ENCODE assay signal across 24 mouse cellular contexts in genomic region chr5:115142166-115142697, GRCm38 (mm10). TPM values are rescaled to one million over a fixed set of nuclear protein-coding genes. Genes with fewer than 3 reads are reported as not detected.
DNase-seq lines count a peak whose midpoint lies in the region; TF ChIP-seq lines count a peak whose summit lies in the region.
"Had no signal": no experiment of that assay in that cellular context is flagged by ENCODE, and none has a peak within 500 bp of the region (broad histone marks: within the 10 kb centered on the region; RNA-seq: fewer than 3 reads in every experiment).

No protein-coding gene starts in this region.

- H3K9ac ChIP-seq in ES-Bruce4 (ENCODE audit: low read depth, poor library complexity, severe bottlenecking), result no peak overlapping the region
- no peak overlapping the region for H3K9ac ChIP-seq in ES-E14 (ENCODE audit: insufficient read depth, low read depth, low read length, poor library complexity, severe bottlenecking)
- H3K9ac ChIP-seq: embryonic facial prominence, embryonic 12.5 days; forebrain, embryonic 13.5 days; forebrain, embryonic 15.5 days; forebrain, postnatal 0 days had no signal

- H3K4me3 ChIP-seq in gastrocnemius, adult 2 months, result peak overlapping the region; percentile 71; the same call in 1 of the 2 replicates
- H3K4me3 ChIP-seq in ES-Bruce4 (ENCODE audit: low read depth, low read length) (no peak overlapping the region), ES-E14 (ENCODE audit: insufficient read depth in 1 of 2, low read depth in 1 of 2, low read length in 2 of 2, poor library complexity in 1 of 2, severe bottlenecking in 1 of 2) (no peak overlapping the region)
- H3K4me3 ChIP-seq: embryonic facial prominence, embryonic 10.5 days; embryonic facial prominence, embryonic 12.5 days; forebrain, embryonic 13.5 days; forebrain, embryonic 15.5 days had no signal

- no peaks in the 10 kb centered on the region for H3K27me3 ChIP-seq in ES-Bruce4 (ENCODE audit: control insufficient read depth, insufficient read depth, low read length, poor library complexity, severe bottlenecking)
- H3K27me3 ChIP-seq: embryonic facial prominence, embryonic 12.5 days; forebrain, embryonic 13.5 days; forebrain, embryonic 15.5 days had no signal

- no peak for TF ChIP-seq CTCF in gastrocnemius, adult 2 months (IDR thresholded peaks at IDR 0.05)
- no peak for TF ChIP-seq CTCF in ES-Bruce4 (IDR thresholded peaks at IDR 0.05; ENCODE audit: low read depth, low read length)

- H3K36me3 ChIP-seq in ES-Bruce4 (ENCODE audit: control insufficient read depth, insufficient read depth, low read length, poor library complexity, severe bottlenecking), result peaks cover 9% of the 10 kb centered on the region
- H3K36me3 ChIP-seq in ES-E14 (ENCODE audit: control insufficient read depth, insufficient read depth, low read length, poor library complexity, severe bottlenecking), result peaks cover 15% of the 10 kb centered on the region

- TF ChIP-seq EP300 in ES-Bruce4 (IDR thresholded peaks at IDR 0.05; ENCODE audit: insufficient read depth, low read depth, low read length), result no peak

- peak overlapping the region; percentile 96 for H3K27ac ChIP-seq in gastrocnemius, adult 2 months
- H3K27ac ChIP-seq in ES-Bruce4 (ENCODE audit: insufficient read depth, low read length) (0 out of 2 replicates have a peak overlapping the region, but pooled peaks have one; percentile 2), ES-E14 (ENCODE audit: insufficient read depth, low read depth, low read length, poor library complexity, severe bottlenecking) (0 out of 2 replicates have a peak overlapping the region, but pooled peaks have one; percentile 0)
- H3K27ac ChIP-seq: embryonic facial prominence, embryonic 12.5 days; forebrain, embryonic 13.5 days had no signal

- in situ Hi-C loops in ES-E14 (cut with MboI; ENCODE audit: low sequenced_read_pairs in 2 of 2, unreplicated experiment in 2 of 2), result no loop called here

- TF ChIP-seq POLR2A in ES-Bruce4 (IDR thresholded peaks at IDR 0.05; ENCODE audit: insufficient read depth, low read length), result no peak

- H3K4me1 ChIP-seq in ES-Bruce4 (ENCODE audit: control insufficient read depth, insufficient read depth, low read length), result peaks cover 7% of the 10 kb centered on the region
- peaks cover 3 to 35% of the 10 kb centered on the region in 2 experiments for H3K4me1 ChIP-seq in ES-E14 (ENCODE audit: control insufficient read depth in 2 of 2, insufficient read depth in 2 of 2, low read length in 2 of 2, poor library complexity in 1 of 2)
- H3K4me1 ChIP-seq: embryonic facial prominence, embryonic 12.5 days had no signal

- DNase-seq in gastrocnemius, adult 2 months, result no peak
- no peak for DNase-seq in gastrocnemius, postnatal 4 days (ENCODE audit: low spot score in 2 of 2)
- DNase-seq in ES-E14 (ENCODE audit: low read depth, low spot score), result no peak
- peak; percentile 67 for DNase-seq in ZHBTc4 (ENCODE audit: low read depth, low spot score)
- DNase-seq in kidney, postnatal 10 days, result no peak
- no peak for DNase-seq in kidney, adult 9 months
- DNase-seq in thymus, postnatal 0 days (ENCODE audit: low spot score), result no peak
- DNase-seq: adrenal gland, adult 2 months; adrenal gland, postnatal 14 days; adrenal gland, postnatal 36 days; B cell, adult 2 months; cerebellum, adult 11-12 months; cerebellum, adult 2 months; cerebellum, adult 9-10 months; cerebellum, postnatal 10 days; cerebellum, postnatal 25 days; forebrain, postnatal 0 days had no signal

- H3K9me3 ChIP-seq in ES-Bruce4 (replicated peaks; ENCODE audit: control insufficient read depth, insufficient read depth, low read length, poor library complexity, severe bottlenecking), result no peaks in the 10 kb centered on the region
- no peaks in the 10 kb centered on the region for H3K9me3 ChIP-seq in ES-E14 (ENCODE audit: control insufficient read depth, insufficient read depth, low read depth, low read length)
- H3K9me3 ChIP-seq: embryonic facial prominence, embryonic 10.5 days; embryonic facial prominence, embryonic 12.5 days; forebrain, embryonic 13.5 days; forebrain, embryonic 15.5 days had no signal

- intact Hi-C loops in gastrocnemius, adult 2 months (cut with DNase I), result no loop called here

TF ChIP-seq in ES-E14, 5 proteins besides CTCF, POLR2A, EP300 and RAD21:
- no peak for TF ChIP-seq MAFK (IDR thresholded peaks at IDR 0.05; ENCODE audit: insufficient read depth, low read depth, low read length)
- TF ChIP-seq ZC3H11A (IDR thresholded peaks at IDR 0.05; ENCODE audit: borderline replicate concordance, low read depth, low read length), result no peak
- TF ChIP-seq HCFC1 (IDR thresholded peaks at IDR 0.05; ENCODE audit: borderline replicate concordance, insufficient read depth, low read length), result no peak
- no peak for TF ChIP-seq CHD2 (IDR thresholded peaks at IDR 0.05; ENCODE audit: low read depth, low read length)
- no peak for TF ChIP-seq ZNF384 (IDR thresholded peaks at IDR 0.05; ENCODE audit: low read depth, low read length)
TF ChIP-seq in ES-E14: peak in this region for 0.

RNA-seq across cellular contexts. Expression of gene Unc119b, which starts 7.5 kb away (rescaled TPM):
- total RNA-seq in gastrocnemius, adult 2 months (2021), result 10 to 100 TPM; 11.8 to 15.7 TPM
- total RNA-seq in gastrocnemius, postnatal 4 days (2021), result 10 to 100 TPM; 19.9 to 20.3 TPM
- polyA plus RNA-seq in ES-Bruce4 (2011; ENCODE audit: insufficient read depth, insufficient read length, low read depth, missing spikeins), result 35.5 and 36.9 TPM in 2 replicates
- total RNA-seq in ES-E14 (2012; rRNA removed), result 27.1 and 27.5 TPM in 2 replicates
- polyA plus RNA-seq in thymus, postnatal 0 days (2015; fragmentation: Nextera tagmentation; extraction: Ambion mirVana), result 25.0 and 27.5 TPM in 2 replicates

RNA-seq across cellular contexts. Expression of gene Mlec, which starts 15.7 kb away (rescaled TPM):
- total RNA-seq in gastrocnemius, adult 2 months (2021), result 100 to 1,000 TPM; 138 to 200 TPM
- total RNA-seq in gastrocnemius, postnatal 4 days (2021), result 100 to 1,000 TPM; 198 to 217 TPM
- polyA plus RNA-seq in ES-Bruce4 (2011; ENCODE audit: insufficient read depth, insufficient read length, low read depth, missing spikeins), result 137 and 139 TPM in 2 replicates
- total RNA-seq in ES-E14 (2012; rRNA removed), result 191 and 272 TPM in 2 replicates
- polyA plus RNA-seq in thymus, postnatal 0 days (2015; fragmentation: Nextera tagmentation; extraction: Ambion mirVana), result 25.2 and 26.9 TPM in 2 replicates

RNA-seq across cellular contexts. Expression of gene Acads, which starts 23.1 kb away (rescaled TPM):
- 10 to 100 TPM; 49.9 to 81.7 TPM for total RNA-seq in gastrocnemius, adult 2 months (2021)
- total RNA-seq in gastrocnemius, postnatal 4 days (2021), result 10 to 100 TPM; 74.6 to 78.1 TPM
- polyA plus RNA-seq in ES-Bruce4 (2011; ENCODE audit: insufficient read depth, insufficient read length, low read depth, missing spikeins), result 44.8 and 52.1 TPM in 2 replicates
- total RNA-seq in ES-E14 (2012; rRNA removed), result 41.1 and 43.6 TPM in 2 replicates
- polyA plus RNA-seq in thymus, postnatal 0 days (2015; fragmentation: Nextera tagmentation; extraction: Ambion mirVana), result 51.6 and 58.6 TPM in 2 replicates

RNA-seq across cellular contexts. Expression of gene Gm10401, which starts 44.1 kb away (rescaled TPM):
- not detected for total RNA-seq in gastrocnemius, adult 2 months (2021)
- total RNA-seq in gastrocnemius, postnatal 4 days (2021), result not detected
- polyA plus RNA-seq in ES-Bruce4 (2011; ENCODE audit: insufficient read depth, insufficient read length, low read depth, missing spikeins), result not detected in 2 replicates
- total RNA-seq in ES-E14 (2012; rRNA removed), result 5.8 and 7.7 TPM in 2 replicates
- polyA plus RNA-seq in thymus, postnatal 0 days (2015; fragmentation: Nextera tagmentation; extraction: Ambion mirVana), result 26.4 and 27.2 TPM in 2 replicates
- total RNA-seq: adrenal gland, adult 2 months; adrenal gland, postnatal 14 days; adrenal gland, postnatal 36 days; forebrain, postnatal 0 days had no signal
- polyA plus RNA-seq: adrenal gland, adult 2 months; cerebellum, adult 2 months; cortical plate, adult 2 months had no signal

RNA-seq across cellular contexts. Expression of gene Cabp1, which starts 51.9 kb away (rescaled TPM):
- 1 to 10 TPM in 1 of 2 experiments, under 1 TPM in 1; 0.79 to 1.5 TPM for total RNA-seq in gastrocnemius, adult 2 months (2021)
- 1 to 10 TPM; 4.2 to 5.1 TPM for total RNA-seq in gastrocnemius, postnatal 4 days (2021)
- polyA plus RNA-seq in ES-Bruce4 (2011; ENCODE audit: insufficient read depth, insufficient read length, low read depth, missing spikeins), result 8.1 and 11.4 TPM in 2 replicates
- 14.9 and 25.2 TPM in 2 replicates for total RNA-seq in ES-E14 (2012; rRNA removed)
- polyA plus RNA-seq in thymus, postnatal 0 days (2015; fragmentation: Nextera tagmentation; extraction: Ambion mirVana), result 0.99 and 1.4 TPM in 2 replicates
- polyA plus RNA-seq: CD4-positive, CD25-positive, alpha-beta regulatory T cell, adult 4 months had no signal

Comparison
In these comparisons a context has a peak if more than half of its experiments do, and no peak if none do; other contexts are left out.
1. H3K27ac ChIP-seq: peak in every context shown above with its lines; median percentile 96 in gastrocnemius, adult 2 months; 2 in ES-Bruce4; 0 in ES-E14.